Mouse (Mus musculus): Measurements from ENCODE around the gene Itch. TPM values are rescaled to one million over a fixed set of nuclear protein-coding genes. Genes with fewer than 3 reads are reported as not detected.

Gene Itch
- polyA plus RNA-seq (2015; fragmentation: Nextera tagmentation; extraction: Ambion mirVana), result 51.9 and 54.3 TPM in 2 replicates

- H3K27me3 ChIP-seq (ENCODE audit: control insufficient read depth, insufficient read depth, low read length), result no peaks in the 10 kb centered on the region
- H3K36me3 ChIP-seq (ENCODE audit: control insufficient read depth, insufficient read depth, low read length), result 0 out of 2 replicates have a peak, but pooled peaks cover 1% of the 10 kb centered on the region
- H3K4me1 ChIP-seq (ENCODE audit: control insufficient read depth, insufficient read depth, low read length), result peaks cover 14% of the 10 kb centered on the region
- 2% methylated on average over 60 of the region's 65 CpGs for WGBS
- peak within 1 kb of the TSS; percentile 76 for H3K27ac ChIP-seq (ENCODE audit: low read length)
- H3K4me3 ChIP-seq (replicated peaks; ENCODE audit: low read length), result peak within 1 kb of the TSS; percentile 71
- ATAC-seq (ENCODE audit: insufficient read depth, low FRiP score), result peak; percentile 97
- H3K4me2 ChIP-seq (ENCODE audit: low read depth, low read length), result peak within 1 kb of the TSS; percentile 59
- H3K9ac ChIP-seq (ENCODE audit: low read length), result peak within 1 kb of the TSS; percentile 98
- H3K9me3 ChIP-seq (replicated peaks; ENCODE audit: control insufficient read depth, low read length), result no peaks in the 10 kb centered on the region
These were observed at the start of gene Itch for GRCm38 (mm10) chr2:155133011-155133976. TSS of gene Itch (plus strand) at chr2:155133509.

GRCm38 (mm10) chr2:155084546-155084945, 48.8 kb upstream of the Itch start:
- H3K9ac ChIP-seq (ENCODE audit: low read length), result no peak overlapping the region
- H3K9me3 ChIP-seq (replicated peaks; ENCODE audit: control insufficient read depth, low read length), result no peaks in the 10 kb centered on the region
- no peaks in the 10 kb centered on the region for H3K4me1 ChIP-seq (ENCODE audit: control insufficient read depth, insufficient read depth, low read length)
- H3K27ac ChIP-seq (ENCODE audit: low read length), result no peak overlapping the region
- ATAC-seq (ENCODE audit: insufficient read depth, low FRiP score), result no peak
- no peaks in the 10 kb centered on the region for H3K36me3 ChIP-seq (ENCODE audit: control insufficient read depth, insufficient read depth, low read length)
- H3K4me2 ChIP-seq (ENCODE audit: low read depth, low read length), result no peak overlapping the region
- WGBS, result 88% methylated on average over 5 of the region's 5 CpGs
- no peaks in the 10 kb centered on the region for H3K27me3 ChIP-seq (ENCODE audit: control insufficient read depth, insufficient read depth, low read length)
- no peak overlapping the region for H3K4me3 ChIP-seq (replicated peaks; ENCODE audit: low read length)

DNA sequence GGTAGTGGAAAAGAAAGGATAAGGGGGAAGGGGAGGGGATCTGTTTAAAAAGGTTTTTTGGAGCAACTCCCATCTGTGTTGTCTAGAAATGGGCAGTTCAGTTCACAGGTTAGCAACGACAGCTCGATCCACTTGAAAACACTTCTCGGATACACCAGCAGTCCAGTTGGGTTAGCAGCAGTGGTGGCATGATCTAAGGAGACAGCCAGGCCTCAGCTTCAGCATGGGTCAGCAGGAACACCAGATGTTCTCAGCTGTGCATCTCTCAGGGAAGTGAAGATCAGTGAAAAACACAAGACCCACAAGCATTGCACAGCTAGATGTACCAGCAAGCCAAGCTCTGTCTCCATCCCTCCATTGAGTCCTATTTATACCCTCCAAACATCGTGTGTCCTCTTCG, 47.0 kb upstream of the Itch start:
- H3K36me3 ChIP-seq (ENCODE audit: control insufficient read depth, insufficient read depth, low read length), result no peaks in the 10 kb centered on the region

DNA sequence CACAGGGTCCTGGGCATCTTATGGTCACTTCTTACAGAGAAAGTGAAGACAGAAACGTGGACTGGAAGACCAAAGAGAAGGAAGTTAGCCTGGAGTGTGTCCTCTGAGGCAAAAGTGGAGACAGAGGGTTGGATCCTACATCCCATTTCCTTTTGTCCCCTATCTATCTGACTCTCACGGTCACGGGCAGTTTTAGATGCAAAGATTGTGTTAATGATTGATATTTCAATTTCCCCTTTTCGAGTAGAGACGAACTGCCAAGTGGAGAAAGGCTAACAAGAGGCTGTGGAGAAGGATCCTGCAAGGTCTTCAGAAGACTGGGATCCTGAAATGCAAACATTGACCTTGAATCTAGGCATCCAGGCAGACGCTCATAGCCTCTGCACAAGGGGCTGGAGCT, 45.0 kb upstream of the Itch start:
- no peak overlapping the region for H3K4me2 ChIP-seq (ENCODE audit: low read depth, low read length)
- H3K9ac ChIP-seq (ENCODE audit: low read length), result no peak overlapping the region
- ATAC-seq (ENCODE audit: insufficient read depth, low FRiP score), result no peak
- H3K27ac ChIP-seq (ENCODE audit: low read length), result no peak overlapping the region
- H3K4me1 ChIP-seq (ENCODE audit: control insufficient read depth, insufficient read depth, low read length), result no peaks in the 10 kb centered on the region
- 67% methylated on average over 6 of the region's 6 CpGs for WGBS
- H3K36me3 ChIP-seq (ENCODE audit: control insufficient read depth, insufficient read depth, low read length), result no peaks in the 10 kb centered on the region
- no peak overlapping the region for H3K4me3 ChIP-seq (replicated peaks; ENCODE audit: low read length)
- H3K27me3 ChIP-seq (ENCODE audit: control insufficient read depth, insufficient read depth, low read length), result no peaks in the 10 kb centered on the region
- no peaks in the 10 kb centered on the region for H3K9me3 ChIP-seq (replicated peaks; ENCODE audit: control insufficient read depth, low read length)

More for the DNA sequence above, 47.0 kb upstream of the Itch start:
- H3K27me3 ChIP-seq (ENCODE audit: control insufficient read depth, insufficient read depth, low read length), result no peaks in the 10 kb centered on the region
- ATAC-seq (ENCODE audit: insufficient read depth, low FRiP score), result no peak
- no peak overlapping the region for H3K4me2 ChIP-seq (ENCODE audit: low read depth, low read length)
- no peaks in the 10 kb centered on the region for H3K4me1 ChIP-seq (ENCODE audit: control insufficient read depth, insufficient read depth, low read length)
- H3K9ac ChIP-seq (ENCODE audit: low read length), result no peak overlapping the region
- no peaks in the 10 kb centered on the region for H3K9me3 ChIP-seq (replicated peaks; ENCODE audit: control insufficient read depth, low read length)
- H3K4me3 ChIP-seq (replicated peaks; ENCODE audit: low read length), result no peak overlapping the region
- H3K27ac ChIP-seq (ENCODE audit: low read length), result no peak overlapping the region
- 74% methylated on average over 5 of the region's 5 CpGs for WGBS

GRCm38 (mm10) chr2:155090909-155091742, 42.2 kb upstream of the Itch start:
- Histone ChIP-seq H3K4me2 (ENCODE audit: low read depth, low read length) (no peak overlapping the region), H3K9me3 (replicated peaks; ENCODE audit: control insufficient read depth, low read length) (no peaks in the 10 kb centered on the region), H3K27me3 (ENCODE audit: control insufficient read depth, insufficient read depth, low read length) (no peaks in the 10 kb centered on the region), H3K36me3 (ENCODE audit: control insufficient read depth, insufficient read depth, low read length) (no peaks in the 10 kb centered on the region), H3K27ac (ENCODE audit: low read length) (no peak overlapping the region), H3K9ac (ENCODE audit: low read length) (no peak overlapping the region), H3K4me3 (replicated peaks; ENCODE audit: low read length) (no peak overlapping the region), H3K4me1 (ENCODE audit: control insufficient read depth, insufficient read depth, low read length) (no peaks in the 10 kb centered on the region)
- WGBS, result 48% methylated on average over 13 of the region's 13 CpGs
- 0 out of 2 replicates have a peak, but pooled peaks have one; percentile 60 for ATAC-seq (ENCODE audit: insufficient read depth, low FRiP score)

DNA sequence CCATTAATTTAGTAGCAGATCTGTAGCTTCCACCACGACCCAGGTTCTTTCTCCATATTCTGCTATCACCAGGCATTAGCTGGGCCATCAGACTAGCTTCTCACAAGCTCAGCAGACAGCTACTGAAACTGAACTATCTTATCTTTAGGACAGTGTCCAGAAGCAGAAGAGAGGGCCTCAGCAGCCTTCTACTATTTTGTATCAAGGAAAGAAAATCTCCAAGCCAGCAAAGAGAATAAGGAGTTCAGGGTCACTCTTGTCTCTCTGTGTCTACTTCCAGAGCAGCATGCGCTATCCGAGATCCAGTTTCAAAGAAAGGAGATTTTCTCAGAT, 41.6 kb upstream of the Itch start:
- H3K36me3 ChIP-seq (ENCODE audit: control insufficient read depth, insufficient read depth, low read length), result no peaks in the 10 kb centered on the region
- no peaks in the 10 kb centered on the region for H3K4me1 ChIP-seq (ENCODE audit: control insufficient read depth, insufficient read depth, low read length)
- H3K27me3 ChIP-seq (ENCODE audit: control insufficient read depth, insufficient read depth, low read length), result no peaks in the 10 kb centered on the region
- no peak overlapping the region for H3K4me2 ChIP-seq (ENCODE audit: low read depth, low read length)
- no peak overlapping the region for H3K9ac ChIP-seq (ENCODE audit: low read length)
- WGBS, result 78% methylated on average over 3 of the region's 3 CpGs
- no peaks in the 10 kb centered on the region for H3K9me3 ChIP-seq (replicated peaks; ENCODE audit: control insufficient read depth, low read length)
- ATAC-seq (ENCODE audit: insufficient read depth, low FRiP score), result no peak
- no peak overlapping the region for H3K27ac ChIP-seq (ENCODE audit: low read length)
- no peak overlapping the region for H3K4me3 ChIP-seq (replicated peaks; ENCODE audit: low read length)

- Histone ChIP-seq H3K9ac (ENCODE audit: low read length) (no peak overlapping the region), H3K9me3 (replicated peaks; ENCODE audit: control insufficient read depth, low read length) (no peaks in the 10 kb centered on the region), H3K4me1 (ENCODE audit: control insufficient read depth, insufficient read depth, low read length) (no peaks in the 10 kb centered on the region), H3K4me2 (ENCODE audit: low read depth, low read length) (no peak overlapping the region), H3K27ac (ENCODE audit: low read length) (no peak overlapping the region), H3K4me3 (replicated peaks; ENCODE audit: low read length) (no peak overlapping the region), H3K27me3 (ENCODE audit: control insufficient read depth, insufficient read depth, low read length) (no peaks in the 10 kb centered on the region), H3K36me3 (ENCODE audit: control insufficient read depth, insufficient read depth, low read length) (no peaks in the 10 kb centered on the region)
- no peak for ATAC-seq (ENCODE audit: insufficient read depth, low FRiP score)
- 37% methylated on average over 4 of the region's 4 CpGs for WGBS
These were observed 39.9 kb upstream of the Itch start for GRCm38 (mm10) chr2:155093418-155093817.

DNA sequence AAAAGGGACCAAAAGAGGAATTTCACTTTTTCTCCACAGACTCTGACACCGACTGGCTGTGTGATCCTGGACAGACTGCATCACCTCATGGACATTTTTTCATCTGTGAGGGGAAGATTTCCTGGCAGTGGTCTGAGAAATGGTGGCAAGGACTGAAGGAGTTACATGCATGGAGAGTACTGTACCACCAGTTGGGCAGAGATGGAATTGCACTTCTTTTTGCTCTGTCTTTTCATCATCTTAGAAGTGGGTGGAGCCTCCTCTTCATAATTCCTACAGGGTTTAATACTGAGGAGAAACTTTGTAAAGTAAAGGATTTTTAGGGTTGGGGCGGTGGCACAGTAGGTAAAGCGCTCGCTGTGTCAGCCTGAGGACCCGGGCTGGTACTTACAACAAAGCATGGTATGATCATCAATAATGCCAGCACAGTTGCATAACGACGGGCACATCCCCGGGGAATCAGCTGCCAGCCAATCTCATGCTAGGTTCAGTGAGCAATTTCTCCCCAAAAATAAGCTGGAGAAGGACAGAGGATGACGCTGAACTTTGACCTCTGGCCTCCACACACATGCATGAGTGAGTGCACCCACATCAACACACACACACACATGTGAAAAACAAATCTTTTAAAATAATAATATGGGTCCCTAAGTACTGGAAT, 34.5 kb upstream of the Itch start:
- no peak overlapping the region for H3K27ac ChIP-seq (ENCODE audit: low read length)
- H3K27me3 ChIP-seq (ENCODE audit: control insufficient read depth, insufficient read depth, low read length), result no peaks in the 10 kb centered on the region
- no peaks in the 10 kb centered on the region for H3K36me3 ChIP-seq (ENCODE audit: control insufficient read depth, insufficient read depth, low read length)
- H3K9ac ChIP-seq (ENCODE audit: low read length), result no peak overlapping the region
- no peak overlapping the region for H3K4me3 ChIP-seq (replicated peaks; ENCODE audit: low read length)
- no peaks in the 10 kb centered on the region for H3K4me1 ChIP-seq (ENCODE audit: control insufficient read depth, insufficient read depth, low read length)
- no peak for ATAC-seq (ENCODE audit: insufficient read depth, low FRiP score)
- no peak overlapping the region for H3K4me2 ChIP-seq (ENCODE audit: low read depth, low read length)
- 82% methylated on average over 9 of the region's 9 CpGs for WGBS
- H3K9me3 ChIP-seq (replicated peaks; ENCODE audit: control insufficient read depth, low read length), result no peaks in the 10 kb centered on the region

Data from stomach, embryonic 16.5 days (tissue).